Mouse (Mus musculus): ENCODE measurements around the gene Art2b. TPM values are rescaled to one million over a fixed set of nuclear protein-coding genes. Genes with fewer than 3 reads are reported as not detected.

Art2b gene
- polyA plus RNA-seq, 1 experiment = 9.5 TPM

GRCm38 (mm10) chr7:101535517-101535916, 49.9 kb downstream of the Art2b start:
- Histone ChIP-seq H3K4me1 (ENCODE audit: control insufficient read depth, insufficient read depth, insufficient read length) (no peaks in the 10 kb centered on the region; the same call in 1 of the 2 replicates), H3K4me3 (ENCODE audit: extremely low read depth, insufficient read depth, insufficient read length) (no peak overlapping the region), H3K36me3 (ENCODE audit: control insufficient read depth, insufficient read depth, low read length) (no peaks in the 10 kb centered on the region), H3K27ac (ENCODE audit: insufficient read depth, low read length) (no peak overlapping the region), H3K27me3 (ENCODE audit: control insufficient read depth, insufficient read depth, low read length) (no peaks in the 10 kb centered on the region)
- WGBS = 90% methylated on average over 5 of the region's 5 CpGs
- no peak for DNase-seq (ENCODE audit: low read depth in 1 of 2, low spot score in 2 of 2)
- TF ChIP-seq CTCF (IDR thresholded peaks at IDR 0.05; ENCODE audit: extremely low read depth, insufficient read depth, insufficient read length, insufficient replicate concordance) (no peak), POLR2A (IDR thresholded peaks at IDR 0.05; ENCODE audit: low read depth, low read length) (no peak)

GRCm38 (mm10) chr7:101535102-101535501, 50.3 kb downstream of the Art2b start:
- Histone ChIP-seq H3K4me1 (ENCODE audit: control insufficient read depth, insufficient read depth, insufficient read length) (no peaks in the 10 kb centered on the region; the same call in 1 of the 2 replicates), H3K27me3 (ENCODE audit: control insufficient read depth, insufficient read depth, low read length) (no peaks in the 10 kb centered on the region), H3K36me3 (ENCODE audit: control insufficient read depth, insufficient read depth, low read length) (no peaks in the 10 kb centered on the region), H3K4me3 (ENCODE audit: extremely low read depth, insufficient read depth, insufficient read length) (no peak overlapping the region), H3K27ac (ENCODE audit: insufficient read depth, low read length) (no peak overlapping the region)
- DNase-seq (ENCODE audit: low read depth in 1 of 2, low spot score in 2 of 2) = no peak
- TF ChIP-seq CTCF (IDR thresholded peaks at IDR 0.05; ENCODE audit: extremely low read depth, insufficient read depth, insufficient read length, insufficient replicate concordance) (no peak), POLR2A (IDR thresholded peaks at IDR 0.05; ENCODE audit: low read depth, low read length) (no peak)
- 89% methylated on average over 10 of the region's 10 CpGs for WGBS

- Histone ChIP-seq H3K27ac (ENCODE audit: insufficient read depth, low read length) (no peak overlapping the region), H3K36me3 (ENCODE audit: control insufficient read depth, insufficient read depth, low read length) (no peaks in the 10 kb centered on the region), H3K27me3 (ENCODE audit: control insufficient read depth, insufficient read depth, low read length) (no peaks in the 10 kb centered on the region), H3K4me3 (ENCODE audit: extremely low read depth, insufficient read depth, insufficient read length) (no peak overlapping the region), H3K4me1 (ENCODE audit: control insufficient read depth, insufficient read depth, insufficient read length) (no peaks in the 10 kb centered on the region; the same call in 1 of the 2 replicates)
- 72% methylated on average over 5 of the region's 5 CpGs for WGBS
- no peak for TF ChIP-seq CTCF (IDR thresholded peaks at IDR 0.05; ENCODE audit: extremely low read depth, insufficient read depth, insufficient read length, insufficient replicate concordance)
- TF ChIP-seq POLR2A (IDR thresholded peaks at IDR 0.05; ENCODE audit: low read depth, low read length) = no peak
- DNase-seq (ENCODE audit: low read depth in 1 of 2, low spot score in 2 of 2) = no peak
Observed at GRCm38 (mm10) chr7:101534428-101534827, 51.0 kb downstream of the Art2b start.

Other genes with a start within 250 kb of the Art2b start
- 227 and 248 TPM in 2 replicates for gene Arap1, start 237.5 kb downstream of the Art2b start, polyA plus RNA-seq (2012; rRNA removed)
- 1.1 TPM in 1 of 2 replicates, not detected in the other for gene Gm45837, start 174.7 kb downstream of the Art2b start, polyA plus RNA-seq (2012; rRNA removed)
- 42.6 and 48.4 TPM in 2 replicates for gene Pde2a, start 163.9 kb downstream of the Art2b start, polyA plus RNA-seq (2012; rRNA removed)
- gene Clpb, start 78.0 kb upstream of the Art2b start, polyA plus RNA-seq (2012; rRNA removed) = 6.5 TPM in 2 replicates
- gene Phox2a, start 232.7 kb upstream of the Art2b start, polyA plus RNA-seq (2012; rRNA removed) = 0.07 TPM in 1 of 2 replicates, not detected in the other